Mouse (Mus musculus): ENCODE data around the gene Gm33543.

The Gm33543 gene

GRCm38 (mm10) chr10:95777701-95778320 lies 64.9 kb downstream of the Gm33543 start:
- DNase-seq (ENCODE audit: extremely low spot score) = no peak

- no peak for DNase-seq (ENCODE audit: extremely low spot score)
Measured at GRCm38 (mm10) chr10:95777071-95777470, 65.7 kb downstream of the Gm33543 start.

GRCm38 (mm10) chr10:95774856-95775255 lies 67.9 kb downstream of the Gm33543 start:
- DNase-seq (ENCODE audit: extremely low spot score) = no peak

GRCm38 (mm10) chr10:95774001-95774628 lies 68.6 kb downstream of the Gm33543 start:
- DNase-seq (ENCODE audit: extremely low spot score) = no peak

All from embryo, embryonic 9.5 days (tissue).